Mouse (Mus musculus) kidney, postnatal 0 days (tissue): ENCODE measurements around the gene Btd. TPM values are rescaled to one million over a fixed set of nuclear protein-coding genes. Genes with fewer than 3 reads are reported as not detected.

Source experiments
- ATAC-seq: fragments of 200-750 bp; cut with Nextera tagmentation; replicated peaks from 2 replicates; pipeline ENCODE4 v1.8.0; 2017; ENCODE audit warnings: low read depth, moderate number of reproducible peaks, moderate TSS enrichment, moderate library complexity; ENCODE audit not compliant: low FRiP score
- DNase-seq: peaks from one replicate; pipeline ENCODE4 v3.0.0-alpha.2; 2016; ENCODE audit warnings: low spot score
- H3K27ac ChIP-seq: fragments of 300-500 bp; sonication (generic); 2 replicates; pipeline ENCODE4 v1.5.1; 2014; ENCODE audit warnings: mild to moderate bottlenecking
- H3K27me3 ChIP-seq: fragments of 300-500 bp; sonication (generic); 2 replicates; pipeline ENCODE4 v1.6.1; 2014; ENCODE audit warnings: low read length, mixed read lengths; ENCODE audit not compliant: insufficient read depth
- H3K36me3 ChIP-seq: fragments of 300-500 bp; sonication (generic); 2 replicates; pipeline ENCODE4 v1.6.1; 2014; ENCODE audit warnings: low read length, mixed read lengths; ENCODE audit not compliant: insufficient read depth
- H3K4me1 ChIP-seq: fragments of 300-500 bp; sonication (generic); replicated peaks from 2 replicates; pipeline ENCODE4 v1.6.1; 2014; ENCODE audit warnings: antibody characterized with exemption, low read length, mixed read lengths; ENCODE audit not compliant: insufficient read depth
- H3K4me2 ChIP-seq: fragments of 300-500 bp; sonication (generic); 2 replicates; pipeline ENCODE4 v1.6.1; 2014; ENCODE audit warnings: mild to moderate bottlenecking, low read length, moderate library complexity, mixed read lengths
- H3K4me3 ChIP-seq: fragments of 300-500 bp; sonication (generic); replicated peaks from 2 replicates; pipeline ENCODE4 v1.5.1; 2014; ENCODE audit warnings: low read depth, low read length
- H3K9ac ChIP-seq: fragments of 300-500 bp; sonication (generic); 2 replicates; pipeline ENCODE4 v1.6.1; 2014; ENCODE audit warnings: low read depth, low read length
- H3K9me3 ChIP-seq: fragments of 300-500 bp; sonication (generic); replicated peaks from 2 replicates; pipeline ENCODE4 v1.6.1; 2016; ENCODE audit warnings: low read length, inconsistent platforms, mixed read lengths
- CTCF ChIP-seq: IDR thresholded peaks from 2 replicates; pipeline ENCODE4 v1.5.1; 2016; ENCODE audit warnings: antibody characterized with exemption, low read depth, mild to moderate bottlenecking, moderate library complexity
- WGBS: fragments of 180-500 bp; shearing (Covaris S2); extraction: QIAGEN DNeasy Blood & Tissue Kit; methylation state at CpG from one replicate; pipeline ENCODE4 v1.1.7; 2014; 5-methylcytosine and 5-hydroxymethylcytosine counted together
- polyA plus RNA-seq: library from polyadenylated mRNA; unstranded; fragments of >200 nt; fragmentation: Nextera tagmentation; extraction: Ambion mirVana; gene quantifications from 2 replicates; pipeline ENCODE4 v1.2.1, GENCODE M21; 2015

Btd gene
- polyA plus RNA-seq, 1 experiment from 2014 or later = 60.6 TPM

DNA sequence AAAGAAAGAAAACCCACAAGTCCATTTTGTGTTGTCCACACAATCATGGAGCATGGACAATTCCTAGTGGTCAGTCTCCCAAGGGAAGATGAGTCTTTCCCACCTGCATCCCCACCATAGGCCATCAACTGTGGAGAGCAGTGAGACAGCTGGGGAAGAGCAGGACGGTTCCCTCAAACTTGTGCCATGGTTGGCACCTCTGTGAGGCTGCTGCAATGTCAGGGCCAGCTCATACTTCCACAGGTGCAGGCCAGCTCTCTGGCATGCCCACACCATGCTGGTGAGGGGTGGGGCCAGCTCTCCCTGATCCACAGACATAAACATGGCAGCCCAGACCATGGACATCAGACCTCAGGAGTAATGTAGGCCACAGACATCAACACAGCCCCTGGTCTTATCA lies 45.4 kb downstream of the Btd start:
- no peak overlapping the region for H3K4me2 ChIP-seq
- WGBS = 96% methylated on average over 1 of the region's 1 CpGs
- no peak overlapping the region for H3K4me3 ChIP-seq
- TF ChIP-seq CTCF = no peak
- no peaks in the 10 kb centered on the region for H3K4me1 ChIP-seq
- no peak overlapping the region for H3K9ac ChIP-seq
- no peak for DNase-seq
- no peak for ATAC-seq
- no peaks in the 10 kb centered on the region for H3K36me3 ChIP-seq
- no peaks in the 10 kb centered on the region for H3K27me3 ChIP-seq
- H3K27ac ChIP-seq = no peak overlapping the region
- H3K9me3 ChIP-seq = no peaks in the 10 kb centered on the region

DNA sequence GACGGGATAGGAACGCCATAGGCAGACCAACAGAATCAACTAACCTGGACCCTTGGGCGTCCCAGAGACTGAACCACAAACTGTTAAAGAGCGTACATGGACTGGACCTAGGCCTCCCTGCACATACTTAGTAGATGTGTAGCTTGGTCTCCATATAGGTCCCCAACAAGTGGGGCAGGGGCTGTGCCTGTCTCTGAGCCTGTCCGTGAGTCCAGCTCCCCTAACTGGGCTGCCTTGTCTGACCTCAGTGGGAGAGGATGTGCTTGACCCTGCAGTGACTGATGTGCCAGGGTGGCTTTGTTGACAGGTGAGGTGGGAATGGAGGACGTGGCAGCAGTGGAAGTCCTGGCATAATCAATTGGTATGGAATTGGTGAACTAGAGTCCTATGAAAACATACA lies 51.7 kb downstream of the Btd start:
- DNase-seq (no peak), ATAC-seq (no peak)
- WGBS = 89% methylated on average over 6 of the region's 6 CpGs

DNA sequence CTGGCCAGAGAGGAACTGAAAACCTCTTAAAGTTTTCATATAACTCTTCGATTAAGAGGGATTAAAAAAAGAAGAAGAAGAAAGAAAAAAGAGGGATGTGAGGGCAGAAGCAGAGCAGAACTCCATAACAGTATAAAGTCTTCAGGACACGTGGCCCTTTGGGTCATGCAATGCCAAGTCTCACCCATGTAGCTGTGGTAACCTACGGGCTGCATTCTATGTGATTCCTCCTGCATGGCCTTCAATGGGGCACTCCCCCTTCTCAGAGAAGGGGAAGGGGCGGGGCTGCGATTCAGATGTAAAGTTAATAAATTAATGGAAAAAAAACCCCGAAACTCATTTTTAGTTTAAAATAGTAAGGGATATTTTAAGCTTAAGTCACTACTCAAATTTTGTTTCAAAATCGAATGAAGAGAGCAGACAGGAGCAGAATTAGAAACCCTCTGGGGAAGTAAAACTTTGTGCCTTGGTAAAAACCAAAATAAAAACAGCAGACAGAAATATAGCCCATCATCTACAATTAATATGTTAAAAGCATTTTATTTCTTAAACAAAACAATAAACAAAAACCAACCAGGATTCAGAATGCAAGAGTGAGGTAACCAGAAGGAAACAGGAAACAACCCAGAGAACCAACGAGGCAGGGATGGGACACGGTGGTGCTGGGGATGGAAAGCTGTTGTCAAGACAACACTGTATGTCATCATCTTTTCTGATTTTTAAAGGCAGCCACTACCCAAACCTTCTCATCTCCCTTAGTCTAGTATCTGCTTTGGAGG lies 55.6 kb downstream of the Btd start:
- WGBS = 83% methylated on average over 9 of the region's 9 CpGs

More for the DNA sequence above, 51.7 kb downstream of the Btd start:
- TF ChIP-seq CTCF = no peak
- H3K4me1 ChIP-seq = no peaks in the 10 kb centered on the region
- H3K9me3 ChIP-seq = no peaks in the 10 kb centered on the region
- H3K9ac ChIP-seq = no peak overlapping the region
- H3K27ac ChIP-seq = no peak overlapping the region
- H3K4me2 ChIP-seq = no peak overlapping the region
- H3K36me3 ChIP-seq = peaks cover 6% of the 10 kb centered on the region; the same call in 1 of the 2 replicates
- H3K27me3 ChIP-seq = no peaks in the 10 kb centered on the region
- no peak overlapping the region for H3K4me3 ChIP-seq

DNA sequence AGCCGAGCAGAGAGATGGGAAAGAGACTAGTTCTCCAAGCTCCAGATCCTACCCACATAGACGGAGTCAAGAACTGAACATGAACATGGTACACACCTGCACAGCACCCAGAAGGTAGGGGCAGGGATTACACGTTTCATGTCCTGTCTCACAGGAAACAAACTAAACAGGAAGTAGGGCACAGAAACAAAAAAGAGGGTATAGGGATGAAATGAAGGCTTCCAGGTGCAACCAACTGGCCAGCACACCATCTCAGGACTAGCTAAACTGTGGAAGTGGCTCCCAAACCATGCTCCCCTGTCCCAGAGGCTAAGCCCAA lies 56.1 kb downstream of the Btd start:
- 81% methylated on average over 3 of the region's 3 CpGs for WGBS
- Histone ChIP-seq H3K27ac (no peak overlapping the region), H3K9me3 (no peaks in the 10 kb centered on the region), H3K4me1 (no peaks in the 10 kb centered on the region), H3K9ac (no peak overlapping the region), H3K36me3 (peaks cover 24% of the 10 kb centered on the region), H3K4me2 (no peak overlapping the region), H3K4me3 (no peak overlapping the region), H3K27me3 (no peaks in the 10 kb centered on the region)
- no peak for TF ChIP-seq CTCF
- DNase-seq (no peak), ATAC-seq (no peak)

More for the DNA sequence above, 55.6 kb downstream of the Btd start:
- no peak for TF ChIP-seq CTCF
- Histone ChIP-seq H3K9ac (no peak overlapping the region), H3K4me1 (no peaks in the 10 kb centered on the region), H3K36me3 (peaks cover 19% of the 10 kb centered on the region), H3K9me3 (no peaks in the 10 kb centered on the region), H3K27me3 (no peaks in the 10 kb centered on the region), H3K4me2 (no peak overlapping the region), H3K27ac (no peak overlapping the region), H3K4me3 (no peak overlapping the region)
- ATAC-seq (no peak), DNase-seq (no peak)

DNA sequence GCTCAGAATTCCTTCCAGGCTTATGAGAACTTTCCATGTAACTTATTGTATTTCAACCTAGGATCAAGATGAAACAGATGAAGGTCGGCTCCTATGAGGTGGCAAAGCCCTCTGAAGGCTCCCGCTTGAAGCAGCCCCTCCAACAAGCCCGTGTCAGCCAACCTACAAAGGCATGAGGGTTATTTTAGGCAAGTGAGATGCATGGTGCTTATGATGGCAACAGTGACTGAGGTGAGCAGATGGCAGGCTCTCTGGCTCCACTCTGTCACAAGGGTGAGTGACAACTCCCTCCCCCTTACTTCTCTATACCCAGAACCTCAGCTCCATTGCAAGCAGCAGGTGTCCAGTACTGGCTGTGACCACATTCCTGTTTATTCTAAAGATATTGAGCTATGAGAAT lies 56.5 kb downstream of the Btd start:
- peaks cover 28% of the 10 kb centered on the region for H3K36me3 ChIP-seq
- ATAC-seq (no peak), DNase-seq (no peak)
- no peak overlapping the region for H3K4me2 ChIP-seq
- H3K4me3 ChIP-seq = no peak overlapping the region
- 92% methylated on average over 3 of the region's 3 CpGs for WGBS
- no peak overlapping the region for H3K9ac ChIP-seq
- no peaks in the 10 kb centered on the region for H3K9me3 ChIP-seq
- no peak overlapping the region for H3K27ac ChIP-seq
- no peaks in the 10 kb centered on the region for H3K27me3 ChIP-seq
- no peaks in the 10 kb centered on the region for H3K4me1 ChIP-seq
- TF ChIP-seq CTCF = no peak

DNA sequence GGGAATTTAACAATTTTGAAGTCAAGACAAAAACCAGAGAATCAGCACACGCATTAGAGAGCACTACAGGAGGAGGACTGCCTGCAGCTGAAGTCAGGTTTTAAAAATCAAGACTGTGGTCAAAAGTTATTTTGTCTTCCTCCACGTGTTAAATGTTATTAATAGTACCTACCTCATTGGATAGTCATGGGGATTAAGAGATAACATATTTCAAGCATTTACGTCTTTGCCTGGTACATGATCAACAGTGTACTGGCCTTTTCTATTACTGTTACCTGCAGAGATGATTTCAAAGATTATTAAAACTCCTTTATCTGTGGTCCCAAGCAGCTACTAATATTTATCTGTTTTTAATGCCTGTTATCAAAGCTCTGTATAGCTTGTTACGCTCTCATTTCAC lies 56.9 kb downstream of the Btd start:
- Histone ChIP-seq H3K9me3 (no peaks in the 10 kb centered on the region), H3K4me3 (no peak overlapping the region), H3K4me2 (no peak overlapping the region), H3K36me3 (peaks cover 30% of the 10 kb centered on the region), H3K27me3 (no peaks in the 10 kb centered on the region), H3K9ac (no peak overlapping the region), H3K27ac (no peak overlapping the region), H3K4me1 (no peaks in the 10 kb centered on the region)
- ATAC-seq = no peak
- TF ChIP-seq CTCF = no peak
- 88% methylated on average over 4 of the region's 4 CpGs for WGBS
- no peak for DNase-seq

DNA sequence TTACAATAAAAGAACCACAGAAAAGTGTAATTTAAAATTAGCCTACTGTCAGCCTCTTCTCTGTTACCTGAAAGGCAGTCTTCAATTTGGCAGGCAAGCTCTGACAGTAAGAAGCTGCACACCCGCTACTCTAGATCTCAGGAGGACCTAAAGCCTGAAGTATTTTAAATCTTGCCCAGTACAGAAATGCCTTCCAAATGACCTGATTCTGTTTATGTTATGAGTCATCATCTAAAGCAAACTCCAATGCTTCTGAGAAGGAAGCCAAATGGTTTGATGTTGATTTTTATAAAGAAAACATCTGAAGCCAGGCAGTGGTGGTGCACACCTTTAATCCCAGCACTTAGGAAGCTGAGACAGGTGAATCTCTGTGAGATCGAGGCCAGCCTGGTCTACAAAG lies 59.5 kb downstream of the Btd start:
- WGBS = 86% methylated on average over 2 of the region's 2 CpGs
- no peak for ATAC-seq
- Histone ChIP-seq H3K36me3 (peaks cover 37% of the 10 kb centered on the region), H3K4me3 (no peak overlapping the region), H3K4me2 (no peak overlapping the region), H3K27ac (no peak overlapping the region), H3K27me3 (no peaks in the 10 kb centered on the region), H3K4me1 (no peaks in the 10 kb centered on the region), H3K9me3 (no peaks in the 10 kb centered on the region), H3K9ac (no peak overlapping the region)
- DNase-seq = no peak
- no peak for TF ChIP-seq CTCF
